Mouse (Mus musculus): ENCODE results near the gene Tpp2. TPM values are rescaled to one million over a fixed set of nuclear protein-coding genes. Genes with fewer than 3 reads are reported as not detected.
"Not testable (repeated sequence)": the region's sequence is repeated elsewhere in the genome, so short reads cannot be mapped to it uniquely, and the experiment has no call there.

Tpp2 gene
- polyA plus RNA-seq, 1 experiment from 2014 or later: 46.0 TPM

GRCm38 (mm10) chr1:44045689-44046088 lies 112.2 kb downstream of the Tpp2 start:
- not testable (repeated sequence) for H3K27ac ChIP-seq; H3K79me2 ChIP-seq (ENCODE audit: inconsistent target); H3K4me3 ChIP-seq (ENCODE audit: inconsistent target); H3K36me3 ChIP-seq (ENCODE audit: inconsistent target)
- 95% methylated on average over 4 of the region's 5 CpGs for WGBS (ENCODE audit: missing documents)

DNA sequence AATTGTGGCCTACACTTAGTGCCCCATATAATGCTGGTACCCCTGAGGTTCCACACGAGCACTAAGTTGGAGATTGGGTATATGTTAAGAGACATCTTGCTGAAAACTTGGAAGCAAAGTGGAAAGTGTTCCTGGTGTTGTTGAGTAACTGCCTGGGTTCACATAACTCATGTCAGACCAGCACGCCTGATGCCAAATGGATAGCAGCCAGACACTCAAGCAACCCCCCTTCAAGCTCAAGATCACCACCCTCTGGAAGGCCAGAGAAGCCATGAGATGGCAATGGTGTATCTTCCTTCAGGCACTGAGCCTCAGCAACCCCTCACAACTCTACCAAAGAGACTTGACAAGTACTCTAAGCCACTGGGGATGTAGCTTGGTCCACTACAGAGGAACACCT lies 113.1 kb downstream of the Tpp2 start:
- Histone ChIP-seq H3K27ac (no peak overlapping the region), H3K79me2 (ENCODE audit: inconsistent target) (no peaks in the 10 kb centered on the region), H3K4me3 (ENCODE audit: inconsistent target) (no peak overlapping the region), H3K36me3 (ENCODE audit: inconsistent target) (no peaks in the 10 kb centered on the region)
- WGBS (ENCODE audit: missing documents): 100% methylated on average over 2 of the region's 2 CpGs

Other genes with a start within 250 kb of the Tpp2 start
- gene 1500015O10Rik, start 203.0 kb upstream of the Tpp2 start, polyA plus RNA-seq (2018): not detected in 3 replicates
- 23.6 to 48.9 TPM (median 37.7 TPM) in 3 replicates for gene Uxs1, start 105.8 kb upstream of the Tpp2 start, polyA plus RNA-seq (2018)
- not detected in 3 replicates for gene Mettl21c, start 86.4 kb downstream of the Tpp2 start, polyA plus RNA-seq (2018)
- not detected in 3 replicates for gene Gm8251, start 128.3 kb downstream of the Tpp2 start, polyA plus RNA-seq (2018)
- gene Tex30, start 168.8 kb downstream of the Tpp2 start, polyA plus RNA-seq (2018): 6.4 to 14.7 TPM (median 9.7 TPM) in 3 replicates
- 8.4 to 13.7 TPM (median 9.8 TPM) in 3 replicates for gene Kdelc1, start 185.2 kb downstream of the Tpp2 start, polyA plus RNA-seq (2018)
- 9.3 to 13.5 TPM (median 13.2 TPM) in 3 replicates for gene Bivm, start 185.3 kb downstream of the Tpp2 start, polyA plus RNA-seq (2018)
- gene Ercc5, start 214.1 kb downstream of the Tpp2 start, polyA plus RNA-seq (2018): 6.4 to 9.2 TPM (median 8.6 TPM) in 3 replicates